Mouse (Mus musculus) E14TG2a.4 (cell line): ENCODE results near the gene Ccm2.

Experiments
- H3K27me3 ChIP-seq: 2 replicates; pipeline ENCODE4 v1.6.1; 2014; ENCODE audit warnings: low read length, control low read depth; ENCODE audit not compliant: insufficient read depth
- H3K36me3 ChIP-seq: 2 replicates; pipeline ENCODE4 v1.6.1; 2014; ENCODE audit warnings: low read length, control low read depth; ENCODE audit not compliant: insufficient read depth
- H3K4me1 ChIP-seq: replicated peaks from 2 replicates; pipeline ENCODE4 v1.6.1; 2014; ENCODE audit warnings: low read depth, low read length, control low read depth
- H3K4me3 ChIP-seq: replicated peaks from 2 replicates; pipeline ENCODE4 v1.5.1; 2014; ENCODE audit warnings: mild to moderate bottlenecking, low read length
- H3K9me3 ChIP-seq: 2 replicates; pipeline ENCODE4 v1.6.1; 2014; ENCODE audit warnings: low read length, control low read depth
- CTCF ChIP-seq: conservative IDR thresholded peaks from 2 replicates; pipeline ENCODE4 v1.5.1; 2014; ENCODE audit warnings: low read length
- NANOG ChIP-seq: IDR thresholded peaks from 2 replicates; pipeline ENCODE4 v1.6.1; 2014; ENCODE audit warnings: borderline replicate concordance, low read length, mixed read lengths
- POU5F1 ChIP-seq: IDR thresholded peaks from 2 replicates; pipeline ENCODE4 v1.6.1; 2014; ENCODE audit warnings: low read length, borderline replicate concordance

The Ccm2 gene

DNA sequence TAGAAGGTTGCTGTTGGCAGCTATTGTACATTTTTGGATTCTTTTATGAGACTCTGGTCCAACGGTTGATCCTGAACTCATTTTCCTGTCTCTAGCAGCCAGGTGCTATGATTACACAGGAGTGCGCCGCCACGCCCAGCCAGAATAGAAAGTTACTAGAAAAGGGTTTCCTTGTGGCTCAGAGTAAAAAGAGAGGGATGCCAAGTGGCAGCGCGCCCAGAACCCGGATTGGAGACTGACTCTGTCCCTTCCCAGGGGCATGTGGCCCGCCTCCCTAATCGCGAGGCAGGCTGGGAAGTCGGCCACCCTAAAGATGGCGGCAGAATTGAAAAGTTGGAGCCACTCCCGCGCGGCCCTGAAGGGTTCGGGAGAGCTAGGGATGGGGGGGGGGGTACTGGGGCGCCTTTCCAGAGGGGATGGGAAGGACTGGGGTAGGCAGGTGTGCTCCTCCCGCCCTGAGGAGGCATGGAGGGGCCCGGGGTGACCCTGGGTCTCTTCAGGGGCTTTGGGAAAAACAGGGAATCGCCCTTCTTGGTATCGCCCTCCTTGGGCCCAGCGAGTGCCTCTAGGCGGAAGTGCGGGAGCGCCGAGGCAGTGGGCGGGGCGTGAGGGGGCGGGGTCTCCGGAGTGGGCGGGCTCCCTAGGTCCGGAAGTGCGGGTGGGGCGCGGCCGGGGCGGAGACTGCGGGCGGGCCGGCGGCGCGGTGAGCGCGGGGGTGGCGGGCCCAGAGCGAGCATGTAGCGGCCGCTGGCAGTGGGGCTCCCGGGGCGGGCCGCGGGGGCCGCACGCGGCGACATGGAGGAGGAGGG, at the start of gene Ccm2:
Gene Ccm2 (plus strand): TSS at position 683 of the 809 bp plus-strand sequence.
- TF ChIP-seq POU5F1 (no peak), NANOG (no peak), CTCF (no peak)

DNA sequence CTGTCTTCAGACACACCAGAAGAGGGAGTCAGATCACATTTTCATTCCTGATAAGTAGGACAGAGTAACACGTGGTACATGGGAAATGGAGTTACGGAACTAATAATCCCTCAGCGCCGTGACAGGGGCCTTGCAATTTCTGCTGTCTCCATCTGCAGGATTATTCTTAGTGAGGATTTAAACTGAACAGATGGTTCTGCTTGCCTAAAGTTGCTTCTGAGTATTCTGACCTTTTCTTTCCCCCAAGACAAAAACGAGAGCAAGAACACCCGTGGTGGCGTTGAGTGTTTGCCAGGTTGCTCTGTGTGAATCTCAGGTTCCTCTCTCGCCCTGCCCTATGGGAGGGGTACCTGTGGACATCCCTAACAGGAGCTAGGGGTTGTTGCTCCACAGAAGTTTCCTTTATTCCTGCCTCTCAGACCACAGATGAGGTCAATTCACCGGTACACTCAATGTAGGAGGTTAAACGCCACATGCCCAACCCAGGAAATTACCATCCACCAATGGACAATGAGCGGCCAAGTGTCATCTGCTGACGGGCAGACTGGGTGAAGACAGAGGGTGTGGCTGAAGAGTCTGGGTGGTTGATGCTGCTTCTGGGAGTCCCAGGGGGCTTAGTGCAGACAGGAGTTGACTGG, 49.3 kb upstream of the Ccm2 start:
- no peak overlapping the region for H3K4me3 ChIP-seq
- peaks cover 43% of the 10 kb centered on the region for H3K4me1 ChIP-seq
- H3K27me3 ChIP-seq, result no peaks in the 10 kb centered on the region
- TF ChIP-seq POU5F1 (no peak), NANOG (no peak), CTCF (no peak)
- H3K9me3 ChIP-seq, result no peaks in the 10 kb centered on the region
- H3K36me3 ChIP-seq, result no peaks in the 10 kb centered on the region

More for the DNA sequence above, at the start of gene Ccm2:
- Histone ChIP-seq H3K27me3 (no peaks in the 10 kb centered on the region), H3K4me3 (peak within 1 kb of the TSS; percentile 93), H3K4me1 (peaks cover 54% of the 10 kb centered on the region), H3K36me3 (peaks cover 18% of the 10 kb centered on the region), H3K9me3 (no peaks in the 10 kb centered on the region)

DNA sequence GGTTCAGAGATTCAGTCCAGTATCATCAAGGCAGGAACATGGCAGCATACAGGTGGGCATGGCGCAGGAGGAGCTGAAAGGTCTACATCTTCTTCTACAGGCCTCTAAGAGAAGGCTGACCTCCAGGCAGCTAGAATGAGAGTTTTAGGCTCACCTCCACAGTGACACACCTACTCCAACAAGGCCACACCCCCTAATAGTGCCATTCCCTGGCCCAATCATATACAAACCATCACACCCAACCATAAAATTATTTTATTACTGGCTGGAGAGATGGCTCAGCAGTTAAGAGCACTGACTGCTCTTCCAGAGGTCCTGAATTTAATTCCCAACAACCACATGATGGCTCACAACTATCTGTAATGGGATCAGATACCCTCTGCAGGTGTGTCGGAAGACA, 44.2 kb upstream of the Ccm2 start:
- H3K36me3 ChIP-seq, result peaks cover 10% of the 10 kb centered on the region; the same call in 1 of the 2 replicates
- H3K4me3 ChIP-seq, result no peak overlapping the region
- no peaks in the 10 kb centered on the region for H3K27me3 ChIP-seq
- H3K4me1 ChIP-seq, result peaks cover 25% of the 10 kb centered on the region
- no peak for TF ChIP-seq CTCF
- no peak for TF ChIP-seq POU5F1
- TF ChIP-seq NANOG, result no peak
- H3K9me3 ChIP-seq, result no peaks in the 10 kb centered on the region

DNA sequence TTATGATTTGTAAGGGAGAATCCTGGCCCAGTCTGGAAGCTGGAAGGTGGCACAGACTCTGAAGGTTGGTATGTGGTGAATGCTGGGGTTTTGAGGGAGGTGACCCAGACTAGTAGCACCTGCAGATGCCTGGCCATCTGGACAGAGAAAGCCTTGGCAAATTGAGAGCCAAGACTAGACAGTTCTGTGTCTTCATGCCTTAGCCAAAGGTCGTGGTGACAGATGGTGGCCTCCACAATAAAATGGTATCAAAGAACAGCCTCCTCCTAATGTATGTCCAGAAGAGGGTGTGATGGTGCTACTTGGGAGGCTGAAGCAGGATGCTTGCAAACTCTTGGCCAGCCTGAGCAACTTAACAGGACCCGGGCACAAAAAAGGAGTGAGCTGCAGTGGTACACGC, 42.5 kb upstream of the Ccm2 start:
- H3K4me1 ChIP-seq, result peaks cover 25% of the 10 kb centered on the region
- TF ChIP-seq NANOG (no peak), POU5F1 (no peak), CTCF (no peak)
- H3K9me3 ChIP-seq, result no peaks in the 10 kb centered on the region
- no peaks in the 10 kb centered on the region for H3K27me3 ChIP-seq
- peaks cover 10% of the 10 kb centered on the region; the same call in 1 of the 2 replicates for H3K36me3 ChIP-seq
- H3K4me3 ChIP-seq, result no peak overlapping the region

DNA sequence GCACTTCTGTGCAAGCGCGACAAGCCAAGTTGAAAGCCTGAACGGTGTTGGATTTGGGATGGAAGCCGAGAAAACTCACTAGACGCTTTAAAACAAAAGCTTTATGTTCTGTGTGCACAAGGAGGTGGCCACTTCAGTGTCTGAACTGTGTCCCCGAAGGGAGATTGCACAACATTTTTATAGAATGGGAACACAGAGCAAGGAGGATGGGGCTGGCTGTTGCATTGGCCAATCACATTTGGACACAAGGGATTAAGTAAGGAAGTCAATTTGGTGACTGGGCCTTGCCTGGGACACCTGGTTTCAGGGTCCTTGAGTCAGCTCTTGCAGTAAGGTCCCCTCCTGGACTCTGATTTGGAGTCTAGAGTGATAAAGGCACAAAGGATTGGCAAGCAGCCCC, 42.0 kb upstream of the Ccm2 start:
- H3K27me3 ChIP-seq, result no peaks in the 10 kb centered on the region
- peaks cover 10% of the 10 kb centered on the region; the same call in 1 of the 2 replicates for H3K36me3 ChIP-seq
- no peak overlapping the region for H3K4me3 ChIP-seq
- peaks cover 25% of the 10 kb centered on the region for H3K4me1 ChIP-seq
- no peak for TF ChIP-seq POU5F1
- no peaks in the 10 kb centered on the region for H3K9me3 ChIP-seq

DNA sequence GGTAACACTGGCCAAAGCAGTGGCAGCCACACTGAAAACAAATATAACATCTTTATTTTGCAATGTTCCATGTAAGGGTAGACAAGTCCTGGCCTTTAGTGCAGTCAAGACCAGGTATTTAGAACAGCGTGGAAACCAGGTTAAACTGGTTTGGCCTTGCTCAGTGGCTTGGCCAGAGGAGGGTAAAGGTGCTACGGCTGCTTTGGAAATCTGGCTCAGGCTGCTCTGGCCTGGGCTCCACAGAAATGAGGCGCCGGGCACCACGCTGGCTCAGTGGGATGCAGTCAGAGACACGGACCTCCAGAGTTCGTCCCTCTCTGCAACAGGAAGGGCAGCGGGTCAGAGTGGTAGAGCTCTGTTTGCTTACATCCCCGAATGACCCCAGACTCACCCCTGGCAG, 40.2 kb upstream of the Ccm2 start:
- TF ChIP-seq POU5F1 (no peak), NANOG (no peak), CTCF (no peak)
- Histone ChIP-seq H3K27me3 (no peaks in the 10 kb centered on the region), H3K4me3 (no peak overlapping the region), H3K4me1 (peaks cover 25% of the 10 kb centered on the region), H3K9me3 (no peaks in the 10 kb centered on the region), H3K36me3 (peaks cover 10% of the 10 kb centered on the region; the same call in 1 of the 2 replicates)

DNA sequence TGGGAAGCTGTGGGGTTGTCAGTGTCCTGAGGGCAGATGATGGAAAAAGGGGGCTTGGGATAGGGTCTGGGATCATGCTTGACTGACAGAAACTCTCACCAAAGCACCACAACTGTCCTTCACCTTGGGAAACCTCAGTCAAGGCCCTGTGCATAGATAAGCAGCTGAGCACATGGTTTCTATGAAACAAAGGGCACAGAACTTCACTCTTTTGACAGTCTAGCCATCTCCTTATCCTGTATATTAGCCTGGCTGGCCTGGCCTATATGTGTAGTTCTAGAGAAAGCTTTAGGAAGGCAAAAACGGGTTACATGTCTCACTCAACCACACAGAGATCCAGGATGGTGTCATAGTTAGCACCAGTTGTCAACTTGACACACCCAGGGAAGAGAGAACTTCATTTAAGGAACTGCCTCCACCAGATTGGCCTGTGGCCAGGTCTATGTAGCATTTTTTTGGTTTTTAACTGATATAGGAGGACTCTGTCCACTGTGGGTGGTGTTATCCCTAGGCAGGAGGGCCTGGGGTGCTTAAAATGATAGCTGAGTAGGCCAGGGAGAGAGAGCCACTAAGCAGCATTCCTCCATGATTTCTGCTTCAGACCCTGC, 38.3 kb upstream of the Ccm2 start:
- Histone ChIP-seq H3K36me3 (peaks cover 12% of the 10 kb centered on the region; the same call in 1 of the 2 replicates), H3K4me3 (no peak overlapping the region), H3K4me1 (peaks cover 28% of the 10 kb centered on the region), H3K27me3 (no peaks in the 10 kb centered on the region), H3K9me3 (no peaks in the 10 kb centered on the region)
- TF ChIP-seq POU5F1 (no peak), NANOG (no peak), CTCF (no peak)

DNA sequence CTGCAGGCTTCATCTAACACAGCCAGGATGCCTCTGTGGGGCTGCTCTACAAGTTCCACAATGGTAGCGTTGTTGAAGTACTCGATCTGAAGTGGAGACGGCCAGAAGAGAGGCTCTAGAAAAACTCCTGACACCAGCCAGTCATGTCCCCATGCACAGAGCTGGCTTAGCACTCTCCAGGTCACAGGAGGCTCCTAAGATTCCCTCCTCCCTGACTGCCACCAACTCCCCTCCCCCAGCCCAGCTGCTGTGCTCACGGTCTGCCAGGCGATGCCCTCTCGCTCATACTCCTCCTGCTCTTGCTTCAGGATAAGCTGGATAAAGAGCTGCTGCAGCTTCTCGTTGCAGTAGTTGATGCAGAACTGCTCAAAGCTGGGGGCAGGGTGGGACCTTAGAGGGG, 31.9 kb upstream of the Ccm2 start:
- TF ChIP-seq CTCF, result no peak
- no peak for TF ChIP-seq NANOG
- no peak for TF ChIP-seq POU5F1
- Histone ChIP-seq H3K9me3 (no peaks in the 10 kb centered on the region), H3K27me3 (no peaks in the 10 kb centered on the region), H3K4me1 (peaks cover 49% of the 10 kb centered on the region), H3K36me3 (peaks cover 31% of the 10 kb centered on the region), H3K4me3 (peak overlapping the region; percentile 46; the same call in 1 of the 2 replicates)

DNA sequence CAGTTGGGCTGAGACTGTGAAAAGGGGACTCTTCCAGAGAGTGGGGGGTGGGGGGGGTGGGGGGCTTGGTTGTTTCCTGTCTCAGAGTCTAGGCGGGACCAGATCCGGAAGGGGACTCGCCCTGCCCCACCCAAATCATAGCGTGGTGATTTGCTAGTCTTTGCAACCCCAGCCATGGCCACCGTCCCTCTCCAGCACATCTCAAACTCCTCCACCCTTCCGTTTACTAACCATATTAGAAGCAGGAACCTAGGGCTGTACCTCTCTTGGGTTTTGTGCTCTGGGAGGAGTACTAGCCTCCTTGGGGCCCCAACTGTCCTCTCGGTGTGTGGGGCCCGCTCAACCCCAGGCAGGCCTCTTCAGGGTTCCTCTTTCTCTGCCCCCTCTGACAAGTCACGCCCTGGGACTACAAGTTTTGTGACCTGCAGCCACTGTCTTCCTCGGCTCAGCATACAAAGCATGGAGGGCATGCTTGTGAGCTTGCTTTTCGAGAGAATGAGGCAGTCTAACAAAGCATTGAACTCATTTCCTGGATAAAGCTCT, 27.1 kb upstream of the Ccm2 start:
- Histone ChIP-seq H3K4me3 (peak overlapping the region; percentile 41; the same call in 1 of the 2 replicates), H3K4me1 (peaks cover 53% of the 10 kb centered on the region), H3K9me3 (no peaks in the 10 kb centered on the region), H3K27me3 (no peaks in the 10 kb centered on the region), H3K36me3 (peaks cover 31% of the 10 kb centered on the region)
- TF ChIP-seq CTCF, result no peak
- TF ChIP-seq NANOG, result no peak
- TF ChIP-seq POU5F1, result no peak
